Mouse (Mus musculus) telencephalon, adult 2 months (tissue): ENCODE data around the gene Agpat2.

ENCODE experiments used
- DNase-seq: peaks from one replicate; pipeline ENCODE4 v3.0.0-alpha.2; 2011; ENCODE audit warnings: low read depth, low spot score

Agpat2 gene

GRCm38 (mm10) chr2:26603720-26604671 is at the start of gene Agpat2:
Agpat2 (minus strand) TSS chr2:26604417.
- no peak for DNase-seq

DNA sequence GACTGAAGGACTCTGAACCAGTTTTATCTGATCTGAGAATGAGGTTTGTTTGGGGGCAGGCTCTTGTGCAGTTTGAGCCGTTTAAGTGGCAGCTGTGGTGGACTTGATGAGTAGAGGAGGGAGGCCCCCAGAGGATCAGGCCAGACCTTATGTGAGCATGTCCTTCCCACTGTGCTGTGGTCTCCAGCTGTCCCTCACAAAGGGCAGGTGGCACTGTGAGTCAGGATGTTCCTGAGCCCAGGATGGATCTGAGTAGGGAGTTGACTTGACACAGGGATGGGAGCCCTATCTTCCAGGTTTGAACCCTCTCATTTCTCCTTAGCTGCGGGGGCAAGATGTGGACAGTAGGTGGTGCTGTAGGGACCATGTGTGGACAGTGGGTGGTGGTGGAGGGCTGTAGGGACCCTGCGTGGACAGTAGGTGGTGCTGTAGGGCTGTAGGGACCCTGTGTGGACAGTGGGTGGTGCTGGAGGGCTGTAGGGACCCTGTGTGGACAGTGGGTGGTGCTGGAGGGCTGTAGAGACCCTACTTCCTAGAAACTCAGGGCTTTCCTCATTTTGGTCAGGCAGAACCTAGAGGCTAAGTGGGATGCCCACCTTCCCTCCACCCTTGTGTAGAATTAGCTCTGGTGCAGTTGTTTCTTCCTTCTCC is 42.6 kb upstream of the Agpat2 start:
- peak; percentile 82 for DNase-seq

GRCm38 (mm10) chr2:26643942-26644341 is 39.7 kb upstream of the Agpat2 start:
- DNase-seq: no peak

GRCm38 (mm10) chr2:26641006-26641647 is 36.9 kb upstream of the Agpat2 start:
- DNase-seq: no peak

DNA sequence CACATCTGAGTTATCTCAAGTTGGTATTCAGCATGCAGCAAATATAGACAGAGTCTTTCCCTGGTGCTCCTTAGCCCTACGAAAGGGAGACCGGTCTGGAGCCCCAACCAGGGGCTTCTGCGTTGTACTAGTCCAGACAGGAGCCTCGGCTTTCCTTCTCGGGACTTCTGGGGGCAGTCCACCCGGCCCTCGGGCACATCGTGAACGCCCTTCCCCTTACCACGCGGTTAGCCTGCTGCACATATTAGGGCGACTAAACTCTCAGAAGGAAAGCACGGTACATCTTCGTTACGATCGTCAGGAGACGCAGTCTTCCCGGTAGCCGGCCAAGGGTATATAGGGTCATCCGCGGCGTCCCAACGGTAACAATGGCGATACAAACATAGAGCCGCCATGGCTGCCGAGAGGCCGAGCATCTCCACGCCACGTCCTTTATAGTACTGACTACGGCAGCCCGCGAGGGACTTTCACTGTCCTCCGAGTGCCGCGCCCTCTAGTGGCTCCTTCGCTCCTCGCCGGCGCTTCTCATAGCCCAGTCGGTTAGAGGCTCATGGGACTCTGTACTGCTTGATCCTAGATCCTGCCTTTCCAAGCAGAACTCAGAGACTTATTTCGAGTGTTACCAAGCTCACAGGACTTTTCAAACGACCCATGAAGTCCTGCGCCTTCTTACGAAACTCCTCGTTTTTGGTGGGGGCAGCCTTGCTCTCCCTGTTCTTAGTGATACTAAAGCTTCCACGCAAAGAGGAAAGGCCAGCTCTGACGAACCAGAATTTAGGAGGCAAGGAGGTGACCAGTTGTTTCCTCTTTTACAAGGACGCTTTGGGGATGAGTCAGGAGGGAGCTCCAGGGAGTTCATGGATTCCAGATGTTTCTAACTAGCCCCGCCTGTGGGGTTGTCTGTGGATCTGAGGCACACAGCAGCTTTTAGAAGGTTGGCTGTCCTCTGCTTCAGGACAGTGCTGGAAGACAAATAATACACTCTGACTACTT is 35.9 kb upstream of the Agpat2 start:
- DNase-seq: peak; percentile 92

- DNase-seq: no peak
Observed at GRCm38 (mm10) chr2:26639083-26639482, 34.9 kb upstream of the Agpat2 start.

- DNase-seq: no peak
Observed at GRCm38 (mm10) chr2:26638572-26638971, 34.4 kb upstream of the Agpat2 start.

- no peak for DNase-seq
Observed at GRCm38 (mm10) chr2:26638039-26638438, 33.8 kb upstream of the Agpat2 start.

DNA sequence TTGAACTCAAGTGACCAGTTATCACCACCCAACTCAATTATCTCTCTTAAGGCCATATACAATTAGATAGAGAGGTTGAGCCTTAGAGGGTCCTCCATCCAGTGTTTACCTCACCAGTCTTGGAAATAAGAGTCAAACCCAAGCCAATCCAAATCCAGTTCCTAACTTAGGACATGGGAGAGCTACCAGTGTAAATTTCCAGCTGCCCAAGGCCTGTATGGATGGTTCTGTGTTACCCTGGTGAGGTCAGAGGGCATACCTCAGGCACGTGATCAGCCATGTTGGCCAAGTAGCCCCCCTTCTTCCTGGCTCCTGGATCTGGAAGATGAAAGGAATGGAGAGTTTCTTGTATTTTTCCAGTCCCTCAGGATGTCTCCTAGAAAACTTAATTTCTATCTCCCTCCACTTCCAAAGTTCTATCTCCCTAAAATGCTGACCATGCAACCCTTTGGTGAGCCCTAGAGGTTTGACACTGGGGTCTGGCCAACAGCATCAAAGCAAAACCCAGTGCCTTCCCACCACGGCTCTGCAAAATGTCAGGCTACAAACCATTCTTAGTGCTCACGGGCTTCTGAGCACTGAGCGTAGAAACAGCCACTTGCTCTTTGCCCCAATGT is 33.2 kb upstream of the Agpat2 start:
- DNase-seq: no peak

DNA sequence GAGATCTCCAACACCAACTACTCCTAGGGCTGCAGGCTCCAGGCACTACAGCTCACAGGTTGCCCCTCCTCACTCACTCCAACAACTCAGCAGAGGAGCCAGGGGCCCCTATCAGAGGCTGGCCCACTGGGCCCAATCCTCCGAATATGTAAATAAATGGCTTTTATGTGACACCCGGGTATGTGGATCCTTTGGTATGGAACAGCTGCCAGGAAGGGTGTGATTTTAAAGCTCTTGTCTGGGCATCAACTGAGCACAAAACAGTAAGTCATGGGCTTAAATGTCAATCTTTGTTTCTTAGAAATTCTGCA is 32.1 kb upstream of the Agpat2 start:
- DNase-seq: no peak

DNA sequence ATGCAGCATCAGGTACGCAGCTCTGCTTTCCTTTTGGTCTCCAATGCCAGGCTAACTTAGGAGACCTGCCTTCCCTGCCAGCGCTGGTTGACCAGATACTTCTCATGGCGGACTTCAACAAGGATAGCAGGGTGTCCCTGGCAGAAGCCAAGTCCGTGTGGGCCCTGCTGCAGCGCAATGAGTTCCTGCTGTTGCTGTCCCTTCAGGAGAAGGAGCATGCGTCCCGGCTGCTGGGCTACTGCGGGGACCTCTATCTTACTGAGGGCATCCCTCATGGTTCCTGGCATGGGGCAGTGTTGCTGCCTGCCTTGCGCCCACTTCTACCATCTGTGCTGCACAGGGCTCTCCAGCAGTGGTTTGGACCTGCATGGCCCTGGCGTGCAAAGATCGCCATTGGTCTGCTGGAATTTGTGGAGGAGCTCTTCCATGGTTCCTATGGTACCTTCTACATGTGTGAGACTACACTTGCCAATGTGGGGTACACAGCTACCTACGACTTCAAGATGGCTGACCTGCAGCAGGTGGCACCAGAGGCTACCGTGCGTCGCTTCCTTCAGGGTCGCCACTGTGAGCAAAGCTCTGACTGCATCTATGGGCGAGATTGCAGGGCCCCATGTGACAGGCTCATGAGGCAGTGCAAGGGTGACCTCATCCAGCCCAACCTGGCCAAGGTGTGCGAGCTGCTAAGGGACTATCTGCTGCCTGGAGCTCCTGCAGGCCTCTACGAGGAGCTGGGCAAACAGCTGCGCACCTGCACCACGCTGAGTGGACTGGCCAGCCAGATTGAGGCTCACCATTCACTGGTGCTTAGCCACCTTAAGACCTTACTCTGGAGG is 31.5 kb upstream of the Agpat2 start:
- no peak for DNase-seq

DNA sequence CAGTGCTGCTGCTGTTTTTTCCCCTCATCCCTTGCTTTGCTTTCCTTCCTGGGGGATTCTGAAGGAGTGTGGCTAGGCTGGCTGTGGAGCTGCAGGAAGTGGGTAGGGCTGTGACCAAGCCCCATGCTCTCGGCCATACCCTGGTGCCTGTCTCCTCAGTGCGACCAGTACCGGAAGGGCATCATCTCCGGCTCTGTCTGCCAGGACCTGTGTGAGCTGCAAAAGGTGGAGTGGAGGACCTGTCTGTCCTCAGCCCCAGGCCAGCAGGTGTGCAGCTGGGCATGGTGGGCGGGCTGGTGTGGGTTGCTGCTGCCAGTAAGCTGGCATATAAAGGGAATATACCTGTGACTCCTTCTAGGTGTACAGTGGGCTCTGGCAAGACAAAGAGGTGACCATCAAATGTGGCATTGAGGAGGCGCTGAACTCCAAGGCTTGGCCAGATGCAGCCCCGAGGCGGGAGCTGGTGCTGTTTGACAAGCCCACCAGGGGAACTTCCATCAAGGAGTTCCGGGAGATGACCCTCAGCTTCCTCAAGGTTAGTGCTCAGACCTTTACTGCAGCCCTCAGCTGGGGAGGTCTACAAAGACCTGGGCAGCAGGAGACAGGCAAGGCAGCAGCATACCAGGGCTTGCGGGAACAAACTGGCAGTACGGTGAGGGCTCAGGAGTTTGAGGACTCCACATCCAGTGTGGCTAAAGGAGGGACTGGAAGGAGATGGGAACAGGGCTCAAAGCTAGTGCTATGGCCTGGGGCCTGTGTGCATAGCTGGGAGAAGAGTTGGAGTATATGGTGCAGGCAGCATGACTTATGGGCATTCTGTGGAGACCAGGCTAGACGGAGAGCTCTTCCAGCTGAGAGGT is 30.6 kb upstream of the Agpat2 start:
- DNase-seq: no peak

DNA sequence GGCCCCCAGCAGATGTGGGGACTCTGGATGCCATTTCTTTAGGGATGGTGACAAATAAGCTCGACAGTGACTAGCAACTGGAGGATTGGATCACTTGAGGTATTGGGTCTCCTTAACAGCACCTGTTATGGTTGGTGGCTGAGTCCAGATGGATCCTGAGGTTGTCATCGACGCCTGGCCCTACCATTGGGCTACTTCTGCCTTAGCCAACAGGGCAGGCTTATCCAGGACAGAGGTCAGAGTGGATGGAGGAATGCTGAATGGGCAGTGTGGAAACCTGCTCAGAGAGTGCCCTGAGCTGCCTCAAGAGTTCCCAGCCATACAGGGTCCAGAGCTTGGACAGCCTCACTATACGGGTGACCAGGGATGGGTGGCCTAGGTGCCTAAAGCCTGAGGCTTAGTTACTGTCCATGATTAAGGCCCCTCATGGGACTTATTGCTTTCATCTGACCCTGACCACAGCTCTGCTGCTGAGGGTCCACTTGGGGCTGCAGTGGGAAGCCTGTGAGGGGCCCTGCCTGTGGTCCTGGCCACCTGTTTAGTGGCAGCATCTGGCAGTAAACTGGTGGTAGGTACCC is 29.8 kb upstream of the Agpat2 start:
- DNase-seq: no peak

GRCm38 (mm10) chr2:26632541-26633395 is 28.6 kb upstream of the Agpat2 start:
- no peak for DNase-seq

DNA sequence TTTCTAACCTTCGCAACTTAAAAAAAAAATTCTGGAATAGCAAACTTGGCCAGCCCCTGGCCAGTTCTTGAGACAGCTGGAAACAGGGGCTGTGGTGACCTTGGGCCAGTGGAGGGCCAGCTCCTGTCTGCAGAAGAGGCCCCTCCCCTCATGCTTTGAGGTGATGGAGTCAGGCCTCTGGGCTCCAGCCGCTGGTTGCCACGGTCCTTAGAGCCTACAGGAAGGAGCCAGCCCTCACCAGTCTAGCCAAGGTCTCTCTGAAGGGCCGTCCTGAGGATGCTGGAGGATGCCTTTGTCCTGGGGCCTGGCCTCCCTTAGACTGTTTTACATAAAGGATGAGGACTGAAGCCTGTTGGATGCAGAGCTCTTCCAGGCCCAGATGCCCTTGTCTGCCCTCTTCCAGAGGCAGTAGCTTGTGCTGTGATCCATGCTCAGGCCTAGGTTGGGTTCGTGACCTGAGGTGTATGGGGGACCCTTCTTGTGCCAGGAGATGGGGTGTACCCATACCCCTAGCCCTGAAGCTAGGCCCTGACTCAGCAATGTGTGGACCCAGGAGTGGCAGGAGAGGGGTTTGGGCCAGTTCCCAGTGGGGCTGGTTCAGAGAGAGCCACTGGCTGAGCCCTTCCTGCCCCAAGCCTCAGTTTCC is 24.7 kb upstream of the Agpat2 start:
- DNase-seq: no peak

DNA sequence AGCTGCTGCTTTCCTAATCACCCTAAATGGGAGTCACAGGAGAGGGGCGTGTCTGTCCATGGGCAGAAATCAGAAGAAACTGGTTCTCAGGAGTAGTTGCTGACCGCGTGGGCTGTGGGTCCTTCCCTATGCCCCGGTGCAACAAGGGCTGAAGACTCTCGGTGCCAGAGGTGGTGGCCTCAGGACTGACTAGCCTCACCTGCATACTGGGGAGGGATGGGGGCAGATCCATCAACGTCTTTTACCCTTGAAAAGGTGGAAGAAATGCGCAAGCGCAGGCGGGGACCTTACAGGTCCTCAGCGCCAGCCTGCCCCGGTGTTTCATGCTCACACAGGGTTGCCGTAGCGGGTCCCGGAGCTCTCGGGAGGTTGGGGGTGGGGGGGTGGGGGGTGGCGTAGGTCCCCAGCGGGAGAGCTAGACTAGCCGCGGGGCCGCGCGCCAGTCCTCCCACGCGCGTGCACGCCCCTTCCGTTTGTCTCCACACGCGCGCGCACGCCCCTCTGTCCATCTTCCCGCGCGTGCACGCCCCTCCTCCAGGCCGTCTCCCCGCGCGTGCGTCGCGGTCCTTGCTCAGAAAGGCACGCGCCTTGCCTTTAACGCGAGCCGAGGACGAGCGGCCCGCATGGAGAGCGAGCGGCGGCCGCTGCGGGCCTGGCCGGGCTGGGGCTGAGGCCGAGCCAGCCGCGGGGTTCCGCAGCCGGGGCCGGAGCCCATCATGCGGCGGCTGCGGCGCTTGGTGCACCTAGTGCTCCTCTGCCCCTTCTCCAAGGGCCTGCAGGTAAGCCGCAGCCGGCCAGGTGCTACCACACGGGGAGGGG is 23.9 kb upstream of the Agpat2 start, which contains the start of gene Fam69b:
TSS of gene Fam69b (plus strand) at position 537 of the 819 bp plus-strand sequence.
- DNase-seq: peak; percentile 70
